Mouse (Mus musculus): ENCODE measurements at regions not wholly inside any gene's neighbourhood (a gene's known extent, or its start where the extent isn't known, plus 50 kb on each side); places are given as distances from the start of the nearest gene placed in this dataset.

DNA sequence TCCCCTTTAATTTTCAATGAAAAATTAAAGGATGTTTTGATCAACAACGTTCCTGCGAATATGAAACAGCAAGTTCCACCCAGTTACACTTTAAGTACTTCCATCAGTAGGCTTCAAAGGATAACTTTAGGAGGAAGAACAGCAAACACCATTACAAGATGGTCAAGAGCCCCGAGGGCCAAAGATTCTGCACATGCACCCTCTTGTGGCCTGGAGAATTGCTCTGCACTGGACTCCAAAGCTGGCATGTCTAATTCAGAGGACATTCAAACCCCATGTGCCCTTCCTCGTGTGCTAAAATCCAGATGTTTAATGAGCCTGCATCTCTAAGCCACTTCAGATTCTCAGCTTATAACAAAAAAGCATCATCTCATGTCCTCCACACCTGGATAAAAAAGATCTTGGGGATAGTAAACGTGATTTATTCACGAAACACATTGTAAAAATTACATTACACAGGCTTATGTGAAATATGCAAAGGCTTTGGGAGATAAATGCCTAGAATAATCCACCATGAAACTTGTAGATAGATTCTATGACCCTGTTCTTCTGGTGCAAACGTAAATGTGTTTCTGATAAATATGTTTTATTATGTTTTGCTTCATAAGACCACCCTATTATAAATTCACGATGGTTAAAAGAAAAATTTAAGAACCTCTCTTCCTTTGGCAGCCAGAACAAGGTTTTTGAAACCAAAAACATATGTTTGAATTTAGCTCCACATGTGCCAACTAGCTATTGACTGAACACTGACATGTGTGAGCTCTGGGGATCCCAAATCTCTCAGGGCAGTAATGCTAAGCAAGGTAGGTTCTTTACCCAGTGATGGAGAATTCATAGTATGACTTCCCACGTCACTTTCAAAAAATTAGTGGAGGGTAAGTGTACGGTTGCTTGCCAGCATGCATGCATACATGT is 100.6 kb upstream of the Rfx3 start:
- ATAC-seq (replicated peaks; ENCODE audit: low read depth, poor library complexity, severe bottlenecking): no peak

DNA sequence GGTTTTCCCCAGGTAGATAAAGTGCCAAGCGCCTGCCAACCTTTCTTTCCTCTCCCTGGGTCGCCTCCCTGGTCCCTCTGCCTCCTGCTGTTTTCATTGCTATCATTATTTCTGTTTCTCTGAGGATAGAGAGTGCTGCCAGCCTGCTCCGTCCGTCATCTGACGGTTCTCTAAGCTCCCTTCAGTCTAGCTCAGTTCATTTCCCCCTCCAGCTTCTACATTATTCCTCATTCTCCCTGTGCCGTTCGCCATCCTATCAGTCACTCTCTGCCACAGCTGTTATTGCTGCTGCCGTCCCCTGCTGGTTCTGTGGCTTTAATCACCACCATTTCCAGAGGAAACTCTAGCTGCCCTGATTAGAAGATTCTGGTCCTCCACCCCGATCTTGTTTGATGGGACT is 84.7 kb upstream of the Rfx3 start:
- no peak for ATAC-seq (replicated peaks; ENCODE audit: low read depth, poor library complexity, severe bottlenecking)

DNA sequence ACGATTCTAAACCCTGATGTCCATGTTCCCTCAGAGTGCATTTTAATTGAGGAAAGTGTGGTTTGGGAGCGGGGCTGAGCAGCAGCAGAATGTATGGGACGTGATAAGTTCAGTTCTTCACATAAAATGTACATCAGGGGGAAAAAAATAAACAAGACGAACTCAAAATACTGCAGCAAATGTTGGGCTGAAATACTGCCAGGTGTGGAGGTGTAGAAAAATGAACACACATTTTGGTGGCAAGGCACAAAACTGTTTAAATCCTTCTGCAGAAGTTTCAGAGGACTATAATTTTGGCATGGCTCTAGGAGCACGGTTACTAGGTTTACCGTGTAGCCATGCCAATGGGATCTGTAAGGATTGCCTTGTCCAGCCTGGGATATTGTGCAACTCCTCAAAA is 81.3 kb upstream of the Rfx3 start:
- no peak for ATAC-seq (replicated peaks; ENCODE audit: low read depth, poor library complexity, severe bottlenecking)

DNA sequence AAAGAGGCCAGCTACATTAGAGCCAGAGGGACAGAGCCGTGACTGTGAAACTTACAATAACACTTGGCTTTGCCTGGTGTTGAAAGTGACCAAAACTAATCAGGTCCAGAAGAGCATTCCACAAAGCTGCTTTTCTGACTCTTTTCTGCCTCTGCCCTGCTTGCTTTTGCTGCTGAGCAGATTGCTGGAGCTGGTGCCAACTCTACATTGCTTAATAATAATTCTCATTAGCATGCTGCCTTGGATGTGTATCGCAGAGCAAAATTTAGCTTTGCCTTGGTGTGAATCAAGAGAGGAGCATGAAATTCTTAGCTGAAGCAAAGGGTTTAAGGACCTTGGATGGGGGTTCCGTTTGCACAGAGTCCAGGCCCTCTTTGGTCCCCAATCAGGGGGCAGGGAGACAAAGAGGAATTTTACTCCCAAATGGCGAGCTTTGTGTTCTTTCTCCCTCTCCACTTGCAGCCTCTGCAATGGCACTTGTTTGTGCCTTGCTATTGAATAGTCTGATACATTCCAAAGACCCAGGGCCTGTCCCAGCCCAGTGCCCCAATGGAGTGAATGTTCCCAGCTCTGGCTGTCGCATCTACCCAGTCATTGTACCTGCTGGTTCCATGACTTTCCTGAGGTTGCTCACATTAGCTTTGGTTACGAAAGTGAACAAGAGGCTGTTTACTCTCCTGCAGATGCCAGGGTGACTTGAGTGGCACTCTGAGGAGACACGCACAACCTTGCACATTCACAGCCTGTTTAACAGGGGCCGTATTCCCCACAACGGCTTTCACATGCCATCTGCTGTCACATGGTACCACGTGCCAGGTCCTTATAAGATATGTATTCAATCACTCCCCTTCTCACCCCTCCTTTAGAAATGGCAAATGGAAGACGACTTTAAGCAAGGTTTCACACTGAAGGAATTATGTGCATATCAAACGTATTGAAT is 76.9 kb upstream of the Rfx3 start:
- no peak for ATAC-seq (replicated peaks; ENCODE audit: low read depth, poor library complexity, severe bottlenecking)

DNA sequence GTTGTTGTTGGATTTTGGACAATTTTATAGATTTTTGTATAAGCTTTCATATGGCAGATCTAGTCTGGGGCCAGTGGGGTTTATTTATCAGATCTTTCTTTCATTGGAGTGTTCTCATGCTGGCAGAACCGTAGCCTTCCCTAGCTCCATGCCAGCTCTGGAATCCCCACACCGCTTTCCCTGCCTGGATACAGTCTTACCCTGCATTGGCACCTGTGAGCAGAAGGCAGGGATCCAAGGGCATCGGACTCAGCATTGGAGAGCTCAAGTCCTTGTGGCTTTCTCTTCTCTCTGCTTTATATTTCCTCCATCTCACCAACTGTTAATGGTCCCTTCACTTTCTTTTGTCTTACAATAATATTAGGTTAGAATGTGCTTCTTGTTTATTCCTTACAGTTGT is 59.4 kb upstream of the Rfx3 start:
- no peak for ATAC-seq (replicated peaks; ENCODE audit: low read depth, poor library complexity, severe bottlenecking)
